In genomic region chr5:135935641-135936190, GRCm38 (mm10) we compare ENCODE assay signal across 10 mouse cellular contexts. TPM values are rescaled to one million over a fixed set of nuclear protein-coding genes. Genes with fewer than 3 reads are reported as not detected.
DNase-seq lines count a peak whose midpoint lies in the region; ATAC-seq and TF ChIP-seq lines count a peak whose summit lies in the region.
"Had no signal": no experiment of that assay in that cellular context is flagged by ENCODE, and none has a peak within 500 bp of the region (broad histone marks: within the 10 kb centered on the region; RNA-seq: fewer than 3 reads in every experiment).

No protein-coding gene starts in this region.

- no peak for DNase-seq in heart, adult 2 months
- no peak for DNase-seq in heart, adult 18-20 months
- DNase-seq in ES-CJ7 (ENCODE audit: low read depth, low spot score): peak; percentile 81
- DNase-seq in hindbrain, embryonic 11.5 days (ENCODE audit: low spot score): no peak
- DNase-seq in gastrocnemius, postnatal 14 days: no peak
- DNase-seq in right cerebral cortex, postnatal 25 days: no peak
- no peak for DNase-seq in spleen, postnatal 10 days (ENCODE audit: low spot score in 2 of 2)
- DNase-seq: kidney, adult 9 months; lung, adult 2 months had no signal

- TF ChIP-seq CTCF in heart, adult 2 months (IDR thresholded peaks at IDR 0.05): no peak

- ATAC-seq in hindbrain, embryonic 11.5 days (ENCODE audit: low FRiP score): no peak

- H3K4me3 ChIP-seq in heart, adult 2 months: no peak overlapping the region
- no peak overlapping the region for H3K4me3 ChIP-seq in hindbrain, embryonic 11.5 days (ENCODE audit: low read depth, low read length)
- H3K4me3 ChIP-seq in macrophage (ENCODE audit: inconsistent target): no peak overlapping the region

- peaks cover 8% of the 10 kb centered on the region for H3K4me1 ChIP-seq in heart, adult 2 months (ENCODE audit: control insufficient read depth, insufficient read depth, low read length)
- peaks cover 2% of the 10 kb centered on the region; the same call in 1 of the 2 replicates for H3K4me1 ChIP-seq in hindbrain, embryonic 11.5 days (replicated peaks; ENCODE audit: control insufficient read depth, insufficient read depth, low read length)

- no peak for TF ChIP-seq POLR2A in heart, adult 2 months (IDR thresholded peaks at IDR 0.05; ENCODE audit: insufficient read depth, low read depth, low read length)

- H3K27me3 ChIP-seq in heart, adult 2 months (ENCODE audit: control insufficient read depth, insufficient read depth, low read length): no peaks in the 10 kb centered on the region
- H3K27me3 ChIP-seq in hindbrain, embryonic 11.5 days (ENCODE audit: control insufficient read depth, insufficient read depth, low read length): no peaks in the 10 kb centered on the region

- peak overlapping the region; percentile 98; the same call in 1 of the 2 replicates for H3K27ac ChIP-seq in heart, adult 2 months
- H3K27ac ChIP-seq in hindbrain, embryonic 11.5 days (ENCODE audit: low read depth, low read length): peak overlapping the region; percentile 93; the same call in 1 of the 2 replicates
- peak overlapping the region; percentile 95; the same call in 1 of the 2 replicates for H3K27ac ChIP-seq in macrophage

- intact Hi-C loops in heart, adult 2 months (cut with DNase I): loop anchor here (1.0 to 2.0 kb wide), 2 partner anchors 21 to 31 kb away; no protein-coding TSS in a partner anchor
- intact Hi-C loops in gastrocnemius, postnatal 14 days (cut with DNase I; ENCODE audit: low total_unique reads): no loop called here

- H3K36me3 ChIP-seq in heart, adult 2 months (ENCODE audit: control insufficient read depth, insufficient read depth, low read length): peaks cover 16% of the 10 kb centered on the region
- no peaks in the 10 kb centered on the region for H3K36me3 ChIP-seq in hindbrain, embryonic 11.5 days (ENCODE audit: control insufficient read depth, insufficient read depth, low read length)
- peaks cover 16% of the 10 kb centered on the region for H3K36me3 ChIP-seq in macrophage (ENCODE audit: inconsistent target)

- H3K9me3 ChIP-seq in hindbrain, embryonic 11.5 days (ENCODE audit: control insufficient read depth, low read length): no peaks in the 10 kb centered on the region

- no peak overlapping the region for H3K4me2 ChIP-seq in hindbrain, embryonic 11.5 days (replicated peaks; ENCODE audit: low read depth, low read length)

- no peak for TF ChIP-seq EP300 in heart, adult 2 months (IDR thresholded peaks at IDR 0.05; ENCODE audit: insufficient read depth, low read depth, low read length)

- H3K79me2 ChIP-seq in heart, adult 2 months (replicated peaks; ENCODE audit: control insufficient read depth, insufficient read depth, low read length): no peaks in the 10 kb centered on the region
- peaks cover 34% of the 10 kb centered on the region for H3K79me2 ChIP-seq in macrophage (ENCODE audit: inconsistent target)

- H3K9ac ChIP-seq in heart, adult 2 months (ENCODE audit: low read depth, low read length): no peak overlapping the region
- no peak overlapping the region for H3K9ac ChIP-seq in hindbrain, embryonic 11.5 days (ENCODE audit: low read depth, low read length)

- 84% methylated on average over 6 of the region's 6 CpGs for WGBS in heart, adult 2 months
- WGBS in hindbrain, embryonic 11.5 days: 83% methylated on average over 6 of the region's 6 CpGs
- 93% methylated on average over 5 of the region's 6 CpGs for WGBS in macrophage (ENCODE audit: missing documents)

RNA-seq across cellular contexts. Expression of gene Ywhag, which starts 1.3 kb away (rescaled TPM):
- 100 to 1,000 TPM; 275 to 304 TPM for total RNA-seq in heart, adult 2 months (2021)
- polyA plus RNA-seq in heart, adult 2 months (2012; rRNA removed): 99.0 and 116 TPM in 2 replicates
- 100 to 1,000 TPM; 285 to 287 TPM for total RNA-seq in heart, adult 18-20 months (2021)
- polyA plus RNA-seq in hindbrain, embryonic 11.5 days (2014; fragmentation: Nextera tagmentation; extraction: Ambion mirVana): 204 and 208 TPM in 2 replicates
- total RNA-seq in macrophage (2018; cell fraction: chromatin; rRNA removed): 100 to 1,000 TPM in 20 of 26 experiments, 10 to 100 TPM in 6; 53.4 to 231 (median 136) TPM
- total RNA-seq in macrophage (2018; cell fraction: cytosol; rRNA removed): 100 to 1,000 TPM; 212 to 334 (median 277) TPM
- total RNA-seq in macrophage (2018; cell fraction: nucleus; rRNA removed): 100 to 1,000 TPM in 24 of 26 experiments, 10 to 100 TPM in 2; 92.5 to 392 (median 213) TPM
- 161 to 315 TPM (median 200 TPM) in 3 replicates for polyA plus RNA-seq in macrophage (2018)
- 100 to 1,000 TPM; 305 to 325 TPM for total RNA-seq in gastrocnemius, postnatal 14 days (2021)

RNA-seq across cellular contexts. Expression of gene Ssc4d, which starts 38.6 kb away (rescaled TPM):
- under 1 TPM; 0.09 to 0.21 TPM for total RNA-seq in heart, adult 2 months (2021)
- 1.0 and 1.6 TPM in 2 replicates for polyA plus RNA-seq in heart, adult 2 months (2012; rRNA removed)
- total RNA-seq in heart, adult 18-20 months (2021): under 1 TPM; 0.21 to 0.40 TPM
- 1.6 and 2.4 TPM in 2 replicates for polyA plus RNA-seq in hindbrain, embryonic 11.5 days (2014; fragmentation: Nextera tagmentation; extraction: Ambion mirVana)
- total RNA-seq in macrophage (2018; cell fraction: chromatin; rRNA removed): 1 to 10 TPM in 24 of 26 experiments, not detected in 2; 1.1 to 5.4 (median 2.5) TPM
- 1 to 10 TPM; 1.6 to 5.2 (median 3.2) TPM for total RNA-seq in macrophage (2018; cell fraction: cytosol; rRNA removed)
- total RNA-seq in macrophage (2018; cell fraction: nucleus; rRNA removed): 1 to 10 TPM in 25 of 26 experiments, under 1 TPM in 1; 0.93 to 5.9 (median 3.7) TPM
- 2.8 to 3.3 TPM (median 3.0 TPM) in 3 replicates for polyA plus RNA-seq in macrophage (2018)
- 1 to 10 TPM in 1 of 2 experiments, under 1 TPM in 1; 0.73 to 1.6 TPM for total RNA-seq in gastrocnemius, postnatal 14 days (2021)

RNA-seq across cellular contexts. Expression of gene Zp3, which starts 44.2 kb away (rescaled TPM):
- not detected for total RNA-seq in heart, adult 2 months (2021)
- not detected in 2 replicates for polyA plus RNA-seq in heart, adult 2 months (2012; rRNA removed)
- total RNA-seq in heart, adult 18-20 months (2021): not detected
- polyA plus RNA-seq in hindbrain, embryonic 11.5 days (2014; fragmentation: Nextera tagmentation; extraction: Ambion mirVana): not detected in 2 replicates
- not detected for total RNA-seq in macrophage (2018; cell fraction: chromatin; rRNA removed)
- total RNA-seq in macrophage (2018; cell fraction: cytosol; rRNA removed): not detected
- not detected for total RNA-seq in macrophage (2018; cell fraction: nucleus; rRNA removed)
- polyA plus RNA-seq in macrophage (2018): not detected in 3 replicates
- total RNA-seq in gastrocnemius, postnatal 14 days (2021): not detected

RNA-seq across cellular contexts. Expression of gene Hspb1, which starts 48.0 kb away (rescaled TPM):
- total RNA-seq in heart, adult 2 months (2021): 100 to 1,000 TPM; 434 to 446 TPM
- polyA plus RNA-seq in heart, adult 2 months (2012; rRNA removed): 427 and 635 TPM in 2 replicates
- total RNA-seq in heart, adult 18-20 months (2021): 100 to 1,000 TPM; 501 to 698 TPM
- 16.6 and 26.1 TPM in 2 replicates for polyA plus RNA-seq in hindbrain, embryonic 11.5 days (2014; fragmentation: Nextera tagmentation; extraction: Ambion mirVana)
- 1 to 10 TPM in 1 of 26 experiments, not detected in 25; 7.5 TPM for total RNA-seq in macrophage (2018; cell fraction: chromatin; rRNA removed)
- 1 to 10 TPM in 1 of 26 experiments, under 1 TPM in 15, not detected in 10; 0.14 to 1.1 (median 0.39) TPM for total RNA-seq in macrophage (2018; cell fraction: cytosol; rRNA removed)
- total RNA-seq in macrophage (2018; cell fraction: nucleus; rRNA removed): under 1 TPM in 1 of 26 experiments, not detected in 25; 0.70 TPM
- 0.23 to 0.43 TPM in 2 of 3 replicates, not detected in the other for polyA plus RNA-seq in macrophage (2018)
- total RNA-seq in gastrocnemius, postnatal 14 days (2021): 100 to 1,000 TPM; 257 to 459 TPM

RNA-seq across cellular contexts. Expression of gene Dtx2, which starts 58.9 kb away (rescaled TPM):
- total RNA-seq in heart, adult 2 months (2021): 1 to 10 TPM; 6.3 to 7.3 TPM
- polyA plus RNA-seq in heart, adult 2 months (2012; rRNA removed): 9.7 and 10.9 TPM in 2 replicates
- 1 to 10 TPM; 6.5 to 8.1 TPM for total RNA-seq in heart, adult 18-20 months (2021)
- 21.6 and 23.5 TPM in 2 replicates for polyA plus RNA-seq in hindbrain, embryonic 11.5 days (2014; fragmentation: Nextera tagmentation; extraction: Ambion mirVana)
- total RNA-seq in macrophage (2018; cell fraction: chromatin; rRNA removed): 100 to 1,000 TPM in 2 of 26 experiments, 10 to 100 TPM in 23, 1 to 10 TPM in 1; 7.0 to 116 (median 33.1) TPM
- 10 to 100 TPM in 21 of 26 experiments, 1 to 10 TPM in 5; 7.6 to 49.8 (median 26.9) TPM for total RNA-seq in macrophage (2018; cell fraction: cytosol; rRNA removed)
- total RNA-seq in macrophage (2018; cell fraction: nucleus; rRNA removed): 10 to 100 TPM in 24 of 26 experiments, 1 to 10 TPM in 2; 6.1 to 96.6 (median 29.1) TPM
- 7.6 to 10.1 TPM (median 9.4 TPM) in 3 replicates for polyA plus RNA-seq in macrophage (2018)
- total RNA-seq in gastrocnemius, postnatal 14 days (2021): 1 to 10 TPM; 6.7 to 7.5 TPM
